Mouse (Mus musculus) right cerebral cortex, postnatal 10 days (tissue): ENCODE results near the gene Pex7.

ENCODE experiments used
- DNase-seq, 2 experiments: peaks; one replicate each; pipeline ENCODE4 v3.0.0; 2021; ENCODE audit warnings: low spot score in 2 of 2

Pex7 gene

GRCm38 (mm10) chr10:19877257-19877656 is 30.2 kb downstream of the Pex7 start:
- DNase-seq, result no peak

- DNase-seq, result no peak
Measured at GRCm38 (mm10) chr10:19876669-19877068, 30.8 kb downstream of the Pex7 start.

- DNase-seq, result no peak
Measured at GRCm38 (mm10) chr10:19875346-19875745, 32.1 kb downstream of the Pex7 start.

GRCm38 (mm10) chr10:19855597-19856306 is 51.7 kb downstream of the Pex7 start:
- no peak for DNase-seq

GRCm38 (mm10) chr10:19853609-19854008 is 53.9 kb downstream of the Pex7 start:
- DNase-seq, result no peak

GRCm38 (mm10) chr10:19852776-19853175 is 54.7 kb downstream of the Pex7 start:
- DNase-seq, result no peak

- peak; percentile 65 for DNase-seq
Measured at GRCm38 (mm10) chr10:19850998-19851691, 56.3 kb downstream of the Pex7 start, which contains the start of gene Slc35d3. TSS of gene Slc35d3 (minus strand) at chr10:19851459.

GRCm38 (mm10) chr10:19850544-19850997 is 56.9 kb downstream of the Pex7 start:
- peak in 1 of 2 experiments; percentile 28 for DNase-seq

GRCm38 (mm10) chr10:19849771-19850365 is 57.6 kb downstream of the Pex7 start:
- no peak for DNase-seq

- DNase-seq, result peak in 1 of 2 experiments; percentile 29
Measured at GRCm38 (mm10) chr10:19848928-19849770, 58.3 kb downstream of the Pex7 start.

- no peak for DNase-seq
Measured at GRCm38 (mm10) chr10:19839836-19840235, 67.7 kb downstream of the Pex7 start.

- DNase-seq, result no peak
Measured at GRCm38 (mm10) chr10:19835887-19836710, 71.4 kb downstream of the Pex7 start.

- no peak for DNase-seq
Measured at GRCm38 (mm10) chr10:19834222-19834621, 73.3 kb downstream of the Pex7 start.

GRCm38 (mm10) chr10:19831072-19831849 is 76.2 kb downstream of the Pex7 start:
- DNase-seq, result no peak

- DNase-seq, result no peak
Measured at GRCm38 (mm10) chr10:19820986-19821385, 86.5 kb downstream of the Pex7 start.

GRCm38 (mm10) chr10:19818723-19819355 is 88.7 kb downstream of the Pex7 start:
- no peak for DNase-seq

- DNase-seq, result no peak
Measured at GRCm38 (mm10) chr10:19815371-19815770, 92.1 kb downstream of the Pex7 start.

- peak in 1 of 2 experiments; percentile 45 for DNase-seq
Measured at GRCm38 (mm10) chr10:19811436-19812172, 95.9 kb downstream of the Pex7 start.

GRCm38 (mm10) chr10:19804763-19805162 is 102.7 kb downstream of the Pex7 start:
- DNase-seq, result no peak
